In the genomic region with DNA sequence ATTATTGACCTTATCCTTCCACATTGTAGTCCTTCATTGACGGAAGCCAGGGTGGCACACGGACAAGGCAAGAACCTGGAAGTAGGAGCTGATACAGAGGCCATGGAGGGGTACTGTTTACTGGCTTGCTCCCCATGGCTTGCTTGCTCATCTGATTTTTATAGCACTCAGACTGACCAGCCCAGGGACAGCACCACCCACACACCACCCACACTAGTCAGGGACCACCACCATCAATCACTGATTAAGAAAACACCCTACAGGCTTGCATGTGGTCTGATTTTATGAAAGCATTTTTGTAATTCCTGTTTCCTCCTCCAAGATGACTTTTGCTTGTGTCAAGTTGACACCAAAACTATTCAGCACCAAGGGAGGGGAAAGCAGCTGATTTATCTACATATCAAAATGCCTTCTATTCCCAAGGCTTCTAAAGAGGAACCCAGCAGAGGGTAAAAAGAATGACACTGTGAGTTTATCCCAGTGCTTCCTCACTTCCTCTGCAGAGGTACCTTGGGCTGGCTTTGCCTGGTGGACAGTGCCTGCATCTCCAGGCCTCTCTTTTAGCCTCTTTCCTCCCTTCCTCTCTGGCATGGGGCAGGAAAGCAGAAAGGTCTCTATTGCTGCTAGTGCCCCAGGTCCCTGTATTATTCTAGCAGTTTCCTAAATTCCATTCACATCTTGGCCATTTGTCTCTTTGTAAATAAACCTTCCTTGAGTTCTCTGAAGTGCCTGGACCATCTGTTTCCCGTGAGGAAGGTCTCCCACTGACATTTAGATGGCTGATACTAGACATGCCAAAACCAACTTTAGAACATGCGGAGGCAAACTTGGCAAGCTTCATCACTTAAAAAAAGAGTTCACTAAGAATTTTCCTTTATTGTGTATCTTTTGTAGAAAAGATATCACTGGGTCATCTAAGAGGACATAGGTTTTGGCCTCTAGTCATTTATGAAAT, we compare ENCODE assay signal across 14 mouse cellular contexts.
DNase-seq lines count a peak whose midpoint lies in the region; ATAC-seq lines count a peak whose summit lies in the region.
"Had no signal": no experiment of that assay in that cellular context is flagged by ENCODE, and none has a peak within 500 bp of the region (broad histone marks: within the 10 kb centered on the region; RNA-seq: fewer than 3 reads in every experiment).

No protein-coding gene starts in this region.

- no peaks in the 10 kb centered on the region for H3K36me3 ChIP-seq in embryonic facial prominence, embryonic 11.5 days (replicated peaks; ENCODE audit: control insufficient read depth, insufficient read depth, low read depth, low read length)
- no peaks in the 10 kb centered on the region for H3K36me3 ChIP-seq in embryonic facial prominence, embryonic 10.5 days (replicated peaks)

- peak; percentile 19 for DNase-seq in embryonic facial prominence, embryonic 11.5 days (ENCODE audit: low spot score)
- DNase-seq in embryonic facial prominence, embryonic 10.5 days (ENCODE audit: low spot score), result no peak
- DNase-seq in left cerebral cortex, adult 18-20 months (ENCODE audit: low spot score in 2 of 2), result peak; percentile 4 to 41
- no peak for DNase-seq in left cerebral cortex, adult 11 months (ENCODE audit: low spot score)
- peak; percentile 4 for DNase-seq in embryo, embryonic 9.5 days (ENCODE audit: extremely low spot score)
- peak; percentile 48 for DNase-seq in kidney, postnatal 14 days
- no peak for DNase-seq in T-cell, adult 2 months (ENCODE audit: low spot score)
- DNase-seq: adrenal gland, postnatal 36 days; cerebellum, postnatal 10 days; thymus, postnatal 25 days had no signal

- H3K4me3 ChIP-seq in embryonic facial prominence, embryonic 11.5 days (ENCODE audit: low read depth, low read length), result no peak overlapping the region
- H3K4me3 ChIP-seq in embryonic facial prominence, embryonic 10.5 days, result no peak overlapping the region
- H3K4me3 ChIP-seq: erythroblast, embryonic 14.5 days had no signal

- no peak overlapping the region for H3K4me2 ChIP-seq in embryonic facial prominence, embryonic 11.5 days (ENCODE audit: low read depth, low read length)

- WGBS in embryonic facial prominence, embryonic 11.5 days, result 75% methylated on average over 4 of the region's 4 CpGs
- 78% methylated on average over 4 of the region's 4 CpGs for WGBS in embryonic facial prominence, embryonic 10.5 days

- H3K27me3 ChIP-seq in embryonic facial prominence, embryonic 11.5 days (ENCODE audit: control insufficient read depth, insufficient read depth, low read length), result no peaks in the 10 kb centered on the region
- no peaks in the 10 kb centered on the region for H3K27me3 ChIP-seq in embryonic facial prominence, embryonic 10.5 days (replicated peaks; ENCODE audit: low read depth, poor library complexity, severe bottlenecking)

- H3K9me3 ChIP-seq in embryonic facial prominence, embryonic 11.5 days (replicated peaks; ENCODE audit: control insufficient read depth, low read length), result no peaks in the 10 kb centered on the region
- no peaks in the 10 kb centered on the region for H3K9me3 ChIP-seq in embryonic facial prominence, embryonic 10.5 days

- H3K9ac ChIP-seq in embryonic facial prominence, embryonic 11.5 days (replicated peaks; ENCODE audit: low read length), result no peak overlapping the region

- H3K27ac ChIP-seq in embryonic facial prominence, embryonic 11.5 days (replicated peaks; ENCODE audit: low read depth, low read length), result no peak overlapping the region
- no peak overlapping the region for H3K27ac ChIP-seq in embryonic facial prominence, embryonic 10.5 days (replicated peaks)

- no peak for ATAC-seq in embryonic facial prominence, embryonic 11.5 days (replicated peaks; ENCODE audit: insufficient number of reproducible peaks, low FRiP score, low TSS enrichment, low read depth)
- ATAC-seq in erythroid progenitor cell, adult 5-6 weeks (replicated peaks; ENCODE audit: low FRiP score, poor library complexity, severe bottlenecking), result no peak
- ATAC-seq: inflammation-experienced regulatory T-cells, adult 6 months; lung, postnatal 0 days had no signal

- H3K4me1 ChIP-seq in embryonic facial prominence, embryonic 11.5 days (ENCODE audit: control insufficient read depth, insufficient read depth, low read length), result no peaks in the 10 kb centered on the region
- 0 out of 2 replicates have a peak, but pooled peaks cover 3% of the 10 kb centered on the region for H3K4me1 ChIP-seq in embryonic facial prominence, embryonic 10.5 days

Comparison
In these comparisons a context has a peak if more than half of its experiments do, and no peak if none do; other contexts are left out.
1. DNase-seq: peak in embryonic facial prominence, embryonic 11.5 days (single experiment), left cerebral cortex, adult 18-20 months (2 of 2), embryo, embryonic 9.5 days (single experiment) and kidney, postnatal 14 days (single experiment); none in embryonic facial prominence, embryonic 10.5 days (single experiment), left cerebral cortex, adult 11 months (single experiment) and T-cell, adult 2 months (single experiment).